Mouse (Mus musculus) retina, postnatal 7 days (tissue): ENCODE data around the gene Gm20388.

Source experiments
- DNase-seq: peaks from one replicate; pipeline ENCODE4 v3.0.0-alpha.2; 2012; ENCODE audit warnings: low read depth, low spot score

The Gm20388 gene

DNA sequence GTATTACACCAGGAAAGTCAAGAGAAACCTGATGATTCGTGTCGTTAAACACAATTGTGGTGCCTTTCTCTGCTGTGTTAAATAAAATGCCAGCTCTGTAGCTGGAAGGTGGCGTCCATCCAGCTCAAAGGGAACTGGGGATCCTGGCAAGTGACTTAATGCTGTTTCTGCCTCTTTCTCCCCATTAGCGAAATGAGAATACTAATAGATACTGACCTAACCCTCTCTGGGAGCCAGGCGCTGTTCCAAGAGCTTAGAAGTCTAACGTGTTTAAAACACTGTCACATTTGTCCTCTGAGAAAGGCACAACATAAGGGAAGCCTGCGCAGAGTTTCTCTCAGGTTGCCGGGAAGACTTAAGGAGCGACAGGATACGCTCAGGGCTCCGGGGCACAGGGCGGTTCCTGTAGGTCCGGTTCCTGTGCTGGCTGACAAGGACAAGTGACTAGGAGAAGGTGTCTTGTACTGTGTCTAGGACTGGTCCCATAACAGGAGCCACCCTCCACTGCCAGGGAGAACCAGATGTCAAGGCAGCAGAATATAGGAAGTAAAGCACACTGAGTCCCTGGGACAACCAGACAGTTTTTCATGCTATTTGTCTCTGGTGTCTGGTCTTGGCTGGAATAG lies 3819.3 kb downstream of the Gm20388 start:
- no peak for DNase-seq

DNA sequence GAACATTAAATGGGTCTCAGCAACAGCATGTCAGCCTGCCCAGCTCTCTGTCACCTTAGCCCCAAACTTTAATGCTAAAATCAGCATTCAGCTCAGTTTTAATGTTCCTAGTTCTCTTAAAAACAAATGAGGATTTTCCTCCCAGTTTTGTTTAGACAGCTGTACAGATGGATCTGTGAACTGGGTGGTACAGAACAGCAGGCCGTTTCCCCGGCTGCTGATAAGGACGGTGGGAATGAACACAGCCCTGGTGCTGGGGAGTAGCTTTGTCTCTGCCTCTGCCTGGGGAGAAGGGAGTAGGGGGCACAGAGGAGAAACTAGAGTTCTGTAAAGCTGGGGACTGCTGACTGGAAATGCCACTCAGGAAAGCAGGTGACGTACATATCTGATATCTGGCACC lies 3821.7 kb downstream of the Gm20388 start:
- DNase-seq, result no peak

- DNase-seq, result no peak
Observed at GRCm38 (mm10) chr8:123734486-123734885, 3823.8 kb downstream of the Gm20388 start.

GRCm38 (mm10) chr8:123736974-123737373 lies 3826.3 kb downstream of the Gm20388 start:
- no peak for DNase-seq

DNA sequence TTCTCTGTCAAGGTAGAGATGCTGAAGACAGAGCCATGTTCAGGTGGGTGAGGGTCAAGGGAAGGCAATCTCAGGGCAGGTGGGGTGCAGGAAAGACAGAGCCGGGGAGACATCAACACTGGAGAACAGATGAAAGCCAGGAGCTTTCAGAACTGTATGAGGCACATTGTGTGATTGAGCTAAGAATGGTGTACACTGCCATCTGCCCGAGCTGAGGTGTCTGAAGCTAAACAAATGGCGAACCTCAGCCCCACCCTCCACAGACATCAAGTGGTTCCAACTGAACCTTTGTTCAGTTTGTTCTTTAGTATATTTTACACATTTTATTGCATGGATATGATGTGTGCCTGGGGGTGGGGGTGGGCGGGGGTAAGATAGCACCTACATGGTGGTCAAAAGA lies 3829.6 kb downstream of the Gm20388 start:
- DNase-seq, result no peak

DNA sequence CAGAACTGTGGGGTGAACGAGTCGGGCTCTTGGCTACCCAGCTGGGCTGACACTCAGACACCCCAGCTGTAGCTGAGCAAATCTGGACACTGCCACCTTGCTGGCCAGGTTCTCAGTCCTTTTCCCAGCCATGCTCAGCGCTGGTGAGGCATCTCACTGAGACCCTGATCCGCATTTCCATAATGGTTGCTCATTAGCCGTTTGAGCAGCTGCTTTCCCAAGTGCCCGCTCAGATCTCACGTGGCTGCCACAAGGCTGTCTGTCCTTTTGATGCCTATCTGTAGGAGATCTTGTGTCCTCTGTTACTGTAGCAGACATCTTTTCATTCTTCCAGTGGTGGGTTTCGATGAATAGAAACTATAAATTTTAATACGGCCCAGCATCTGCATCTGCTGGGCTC lies 3830.6 kb downstream of the Gm20388 start:
- no peak for DNase-seq

- DNase-seq, result no peak
Observed at GRCm38 (mm10) chr8:123746488-123746887, 3835.8 kb downstream of the Gm20388 start.

DNA sequence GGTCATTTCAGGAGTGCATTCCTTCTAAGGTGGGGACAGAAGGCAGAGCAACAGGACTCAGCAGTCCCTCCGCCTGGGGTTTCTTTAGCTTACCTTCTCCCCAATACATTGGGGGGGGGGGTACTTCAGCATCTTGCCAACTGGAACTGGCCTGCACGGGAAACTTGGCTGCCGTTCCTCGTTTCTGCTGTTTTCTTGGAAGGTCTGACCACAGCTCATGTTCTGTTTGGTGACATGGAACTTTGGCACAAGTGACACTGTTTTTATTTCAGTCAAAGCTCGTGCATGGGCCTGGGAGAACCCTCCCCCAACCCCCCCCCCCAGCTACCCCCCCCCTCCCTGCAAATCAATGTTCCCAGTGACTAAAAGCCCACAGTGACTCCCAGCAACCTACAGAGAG lies 3837.1 kb downstream of the Gm20388 start:
- DNase-seq, result no peak

DNA sequence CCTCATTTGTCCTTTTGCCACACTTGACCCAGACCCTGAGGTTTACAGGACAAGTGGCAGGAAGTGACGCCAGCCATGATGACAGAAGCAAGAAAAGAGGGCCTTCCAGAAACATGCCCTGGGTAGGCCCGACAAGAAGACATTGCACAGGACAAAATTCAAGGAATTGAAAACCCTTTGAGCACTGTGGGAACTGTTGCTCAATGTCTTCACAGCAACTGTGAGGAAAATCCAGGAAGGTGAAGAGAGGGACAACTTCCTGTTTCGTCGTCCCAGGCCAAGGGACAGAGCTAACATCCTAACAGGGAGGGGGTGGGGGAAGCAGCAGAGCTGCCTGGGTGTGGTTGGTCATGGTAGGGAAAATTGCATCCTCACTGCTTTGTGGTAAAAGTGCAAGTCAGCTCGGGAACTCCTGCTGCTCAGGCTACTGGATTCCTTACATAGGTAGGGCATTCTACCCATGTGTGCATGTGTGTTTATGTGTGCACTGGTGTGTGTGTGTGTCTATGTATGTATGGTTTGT lies 3839.6 kb downstream of the Gm20388 start:
- no peak for DNase-seq

DNA sequence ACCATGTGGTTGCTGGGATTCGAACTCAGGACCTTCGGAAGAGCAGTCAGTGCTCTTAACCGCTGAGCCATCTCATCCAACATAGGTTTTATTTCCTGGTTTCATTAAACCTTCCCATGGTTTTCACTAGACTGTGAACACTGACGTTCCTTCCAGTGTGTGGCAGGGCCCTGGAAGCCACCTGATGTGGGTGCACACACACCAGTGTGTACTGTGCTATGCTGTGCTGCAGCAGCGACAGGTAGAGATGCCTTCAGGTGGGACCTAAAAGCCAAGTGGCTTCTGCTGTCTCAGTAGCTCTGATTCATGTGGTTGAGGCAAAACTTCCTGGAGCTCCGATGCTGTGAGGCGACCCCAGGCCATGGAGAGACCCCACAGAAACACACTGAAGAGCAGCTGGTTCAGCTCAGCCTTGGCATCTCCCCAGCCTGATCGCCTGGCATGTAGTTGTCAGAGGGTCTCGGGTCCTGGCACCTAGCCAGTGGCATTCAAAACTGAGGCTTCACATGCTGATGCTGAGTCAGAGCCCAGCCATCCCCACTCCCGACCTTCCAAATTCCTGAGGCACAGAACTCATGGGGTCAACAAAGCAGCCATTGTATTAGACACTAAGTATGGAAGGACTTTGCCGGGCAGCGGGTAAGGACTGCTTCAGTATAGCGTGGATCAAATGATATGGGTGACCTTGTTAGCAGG lies 3842.3 kb downstream of the Gm20388 start:
- DNase-seq, result no peak

DNA sequence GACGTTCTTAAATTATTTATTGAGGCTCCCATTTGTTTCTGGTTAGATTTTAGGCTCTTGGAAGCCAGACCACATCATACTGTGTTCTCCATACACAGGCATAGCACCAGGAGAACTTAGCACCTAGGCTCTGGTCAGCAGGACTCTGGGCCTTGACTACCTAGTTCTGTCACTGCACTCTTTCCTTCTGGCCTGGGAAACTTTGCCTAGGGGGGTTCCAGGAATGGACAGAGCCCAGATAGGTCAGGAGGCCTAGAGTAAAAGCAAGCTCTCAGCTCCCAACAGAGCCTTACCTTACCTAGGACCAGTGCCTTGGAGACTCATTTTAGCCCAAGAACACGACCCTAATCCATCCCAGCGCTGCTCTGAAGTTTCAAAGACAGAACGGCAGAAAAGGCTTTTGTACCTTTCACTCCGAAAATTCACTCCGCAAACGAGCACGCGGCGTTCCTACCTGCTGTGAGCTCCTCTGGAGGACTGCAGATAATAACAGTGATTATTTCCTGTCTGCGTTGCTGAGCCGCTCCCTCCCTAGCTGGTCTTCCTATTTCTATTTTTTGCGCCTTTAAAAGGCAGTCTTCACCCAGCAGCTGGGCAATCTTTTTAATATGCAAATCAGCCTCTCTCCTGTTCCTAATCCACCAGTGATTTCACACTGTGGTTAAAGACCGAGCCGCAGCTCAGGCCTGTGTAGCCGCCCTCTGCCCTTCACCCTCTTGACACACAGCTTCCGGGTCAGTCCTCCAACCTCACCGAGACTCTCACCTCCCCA lies 3843.1 kb downstream of the Gm20388 start:
- no peak for DNase-seq

- no peak for DNase-seq
Observed at GRCm38 (mm10) chr8:123754538-123755431, 3844.1 kb downstream of the Gm20388 start.

DNA sequence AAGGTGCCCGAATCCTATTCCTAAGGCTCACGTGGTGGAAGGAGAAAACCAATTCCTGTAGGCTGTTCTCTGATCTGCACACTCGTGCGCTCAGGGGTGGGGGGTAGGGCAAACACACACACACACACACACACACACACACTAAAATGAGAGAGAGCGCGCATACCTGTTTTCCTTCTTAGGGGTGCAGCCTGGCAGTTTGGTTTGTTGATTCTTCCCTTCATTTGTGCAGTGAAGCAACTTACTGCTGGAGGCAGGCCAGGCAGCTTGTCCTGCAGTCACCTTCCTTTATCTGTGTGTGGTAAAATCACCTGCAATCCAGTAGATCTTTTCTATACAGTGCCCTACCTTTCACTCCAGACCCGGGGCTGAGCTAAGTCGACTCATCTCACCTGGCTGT lies 3846.3 kb downstream of the Gm20388 start:
- DNase-seq, result no peak

DNA sequence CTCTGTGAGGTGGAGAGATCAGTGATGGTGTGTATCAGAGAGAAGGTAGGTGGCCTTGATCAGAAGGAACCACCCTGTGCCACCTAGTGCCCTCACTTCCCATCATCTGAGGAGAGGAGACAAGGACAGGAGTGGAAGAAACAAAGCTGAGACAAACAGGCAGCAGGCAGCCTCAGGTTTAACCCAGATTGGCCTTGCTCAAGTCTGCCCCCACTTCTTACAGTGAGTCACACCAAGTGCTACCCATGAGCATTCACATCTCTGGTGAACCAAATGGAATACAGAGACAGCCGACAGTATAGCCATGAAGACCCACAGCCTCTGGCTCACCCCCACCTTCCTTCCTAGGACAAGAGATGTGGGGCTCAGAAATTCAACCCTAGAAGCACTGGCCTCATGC lies 3848.3 kb downstream of the Gm20388 start:
- DNase-seq, result no peak

- DNase-seq, result peak; percentile 30
Observed at GRCm38 (mm10) chr8:123759933-123760332, 3849.3 kb downstream of the Gm20388 start.

GRCm38 (mm10) chr8:123760579-123760978 lies 3849.9 kb downstream of the Gm20388 start:
- DNase-seq, result no peak

GRCm38 (mm10) chr8:123761266-123761882 lies 3850.7 kb downstream of the Gm20388 start:
- no peak for DNase-seq

DNA sequence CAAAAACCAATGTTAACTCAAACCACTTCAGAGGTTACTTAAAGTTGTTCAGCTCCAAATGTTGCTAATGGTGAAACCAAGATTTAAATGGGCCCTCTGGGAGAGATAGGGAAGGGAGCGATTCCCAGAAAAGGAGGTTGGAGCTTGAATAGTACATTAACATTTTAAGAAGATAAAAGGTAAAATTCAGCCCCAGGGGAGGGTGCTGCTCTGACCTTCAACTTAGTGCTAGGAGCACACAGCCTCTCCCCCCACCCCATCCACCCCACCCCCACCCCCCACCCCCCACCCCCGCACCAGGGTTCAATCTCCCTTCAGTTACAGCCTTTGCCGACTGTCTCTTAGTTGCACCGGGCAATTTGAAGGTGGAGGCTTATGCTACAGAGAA lies 3851.2 kb downstream of the Gm20388 start:
- DNase-seq, result no peak

- no peak for DNase-seq
Observed at GRCm38 (mm10) chr8:123763355-123763754, 3852.7 kb downstream of the Gm20388 start.

- no peak for DNase-seq
Observed at GRCm38 (mm10) chr8:123764671-123765070, 3854.0 kb downstream of the Gm20388 start.

DNA sequence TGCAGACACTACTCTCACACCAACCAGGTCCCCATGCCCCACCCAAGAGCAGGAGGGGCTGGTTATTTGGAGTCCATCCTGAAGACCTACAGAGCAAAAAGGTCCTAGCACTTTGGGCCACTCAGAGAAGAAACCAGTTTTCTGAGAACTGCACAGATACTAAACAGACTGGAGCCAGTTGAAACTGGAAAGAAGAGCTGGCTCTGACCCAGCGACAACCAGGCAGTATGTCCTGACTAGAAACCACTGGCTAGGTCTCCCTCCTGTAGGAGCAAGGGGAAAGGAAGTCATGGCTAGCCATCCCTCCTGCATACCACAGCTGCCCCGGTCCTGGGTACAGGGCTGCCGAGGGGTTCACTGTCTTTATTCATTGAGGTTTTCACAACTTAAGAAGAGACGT lies 3855.9 kb downstream of the Gm20388 start:
- DNase-seq, result no peak
